Mouse (Mus musculus) embryo, embryonic 10.5 days (tissue): ENCODE data around the gene Fam206a.
A peak's percentile ranks its signal among the peaks of the same experiment; 100 is the strongest.

Source experiments
- DNase-seq: peaks from one replicate; pipeline ENCODE4 v3.0.0-alpha.2; 2015; ENCODE audit warnings: low spot score

Fam206a gene

DNA sequence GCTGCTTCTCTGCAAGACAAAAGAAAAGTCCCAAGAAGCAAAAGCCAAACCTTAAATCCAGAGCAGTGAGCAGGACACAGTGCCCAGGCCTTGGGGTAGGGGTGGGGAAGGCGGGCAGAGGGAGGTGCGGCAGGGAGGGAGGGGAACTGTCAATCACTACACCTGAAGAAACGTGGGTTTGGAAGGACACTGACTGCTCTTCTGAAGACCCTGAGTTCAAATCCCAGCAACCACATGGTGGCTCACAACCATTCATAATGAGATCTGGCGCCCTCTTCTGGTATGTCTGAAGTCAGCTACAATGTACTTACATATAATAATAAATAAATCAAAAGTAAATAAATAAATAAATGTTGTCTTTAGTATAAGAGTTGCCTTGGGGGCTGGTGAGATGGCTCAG lies 42.8 kb downstream of the Fam206a start:
- DNase-seq: no peak

DNA sequence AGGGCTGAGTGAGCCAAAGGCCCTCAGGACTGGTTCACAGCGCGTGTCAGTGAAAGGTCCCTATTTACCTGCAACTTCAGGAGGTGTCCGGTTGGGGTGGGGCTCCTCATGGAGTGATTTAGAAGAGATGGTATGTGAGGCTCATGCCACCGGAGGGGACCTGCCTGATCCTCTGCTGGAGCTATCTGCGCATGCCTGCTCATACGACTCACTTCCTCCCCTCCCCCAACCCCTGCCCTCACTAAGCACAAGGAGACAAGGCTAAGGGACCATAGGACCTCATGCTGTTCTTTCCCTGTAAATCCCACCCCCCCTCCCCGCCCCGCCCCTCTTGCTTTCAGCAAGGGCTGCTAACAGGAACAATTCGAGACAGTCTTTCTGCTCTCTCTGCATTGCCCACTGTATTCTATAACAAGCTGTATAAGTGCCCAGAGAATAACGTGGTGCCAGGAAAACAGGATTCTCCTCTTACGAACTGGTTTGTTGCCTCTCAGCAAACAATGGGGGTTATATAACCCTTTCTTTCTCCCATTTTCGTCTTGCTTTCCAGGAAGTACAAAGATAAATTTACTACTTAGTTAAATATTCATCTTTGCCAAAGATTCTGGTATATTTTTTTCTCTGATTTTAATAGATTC lies 43.9 kb downstream of the Fam206a start:
- DNase-seq: no peak

DNA sequence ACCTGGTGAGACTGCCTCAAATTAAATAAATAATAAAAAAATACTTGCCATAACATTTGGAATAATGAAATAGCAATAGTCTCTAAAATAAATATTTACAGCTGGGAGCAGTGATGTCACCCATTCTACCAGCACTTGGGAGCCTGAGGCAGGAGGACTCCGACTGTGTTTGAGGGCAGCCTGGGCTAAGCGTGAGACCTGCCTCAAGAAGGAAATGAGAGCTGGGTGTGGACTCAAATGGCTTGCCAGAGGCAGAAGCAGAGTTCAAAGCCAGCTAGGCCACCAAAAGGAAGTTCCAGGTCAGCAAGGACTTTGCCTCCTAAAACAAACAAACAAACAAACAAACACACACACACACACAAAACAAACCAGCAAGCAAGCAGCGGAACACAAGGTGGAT lies 45.3 kb downstream of the Fam206a start:
- DNase-seq: no peak

DNA sequence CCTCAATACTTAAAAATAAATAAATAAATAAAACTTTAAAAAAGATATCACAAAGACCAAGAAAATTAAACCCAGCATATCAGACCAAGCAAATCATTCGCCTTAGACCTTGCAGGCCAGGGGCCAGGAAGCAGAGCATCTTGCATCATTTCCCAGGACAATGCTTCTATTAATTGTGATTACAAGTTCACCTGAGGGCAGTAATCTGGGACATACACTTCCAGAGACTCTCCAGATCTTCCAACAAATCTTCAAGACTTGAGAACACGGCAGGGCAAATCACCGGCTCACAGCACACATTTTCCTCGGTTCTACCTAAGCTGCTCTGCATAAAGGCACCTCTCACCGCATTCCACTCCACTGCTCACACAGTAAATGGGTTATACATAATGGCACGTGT lies 45.9 kb downstream of the Fam206a start:
- DNase-seq: no peak

DNA sequence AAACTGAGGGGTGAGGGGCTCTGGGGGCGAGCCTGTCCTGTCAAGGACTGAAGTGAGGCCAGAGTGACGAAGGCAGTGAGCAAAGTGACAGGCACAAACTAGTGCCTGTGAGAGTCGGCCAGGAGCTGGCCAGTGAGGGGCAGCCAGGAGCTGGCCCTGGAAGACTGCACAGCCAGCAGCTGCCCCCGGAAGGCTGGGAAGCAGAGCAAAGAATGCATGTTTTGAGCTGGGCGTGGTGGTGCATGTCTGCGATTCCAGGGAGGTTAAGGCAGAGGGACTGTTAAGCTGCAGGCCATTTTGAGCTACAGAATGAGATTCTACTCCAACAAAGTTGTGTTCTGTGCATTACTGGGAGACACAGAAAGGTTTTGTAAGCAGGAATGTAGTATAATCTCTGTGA lies 48.6 kb downstream of the Fam206a start:
- DNase-seq: peak; percentile 37

DNA sequence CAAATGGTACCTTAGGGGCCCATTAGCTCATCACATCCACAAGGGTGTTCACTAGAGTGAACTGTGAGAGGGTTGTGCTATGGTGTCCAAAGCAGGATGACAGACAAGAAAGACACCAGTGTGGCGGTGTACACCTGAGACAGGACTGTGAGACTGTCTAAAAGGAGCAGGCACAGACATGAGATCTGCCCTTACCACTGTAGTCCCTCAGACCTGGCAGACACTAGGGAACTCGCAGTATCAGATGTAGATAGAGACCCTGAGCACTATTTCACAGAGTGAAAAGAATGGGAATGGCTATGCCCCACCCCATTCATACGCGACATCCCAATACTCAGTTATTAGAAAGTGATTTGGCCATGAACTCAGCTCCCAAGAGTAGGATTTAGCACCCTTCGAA lies 53.8 kb downstream of the Fam206a start:
- DNase-seq: no peak

DNA sequence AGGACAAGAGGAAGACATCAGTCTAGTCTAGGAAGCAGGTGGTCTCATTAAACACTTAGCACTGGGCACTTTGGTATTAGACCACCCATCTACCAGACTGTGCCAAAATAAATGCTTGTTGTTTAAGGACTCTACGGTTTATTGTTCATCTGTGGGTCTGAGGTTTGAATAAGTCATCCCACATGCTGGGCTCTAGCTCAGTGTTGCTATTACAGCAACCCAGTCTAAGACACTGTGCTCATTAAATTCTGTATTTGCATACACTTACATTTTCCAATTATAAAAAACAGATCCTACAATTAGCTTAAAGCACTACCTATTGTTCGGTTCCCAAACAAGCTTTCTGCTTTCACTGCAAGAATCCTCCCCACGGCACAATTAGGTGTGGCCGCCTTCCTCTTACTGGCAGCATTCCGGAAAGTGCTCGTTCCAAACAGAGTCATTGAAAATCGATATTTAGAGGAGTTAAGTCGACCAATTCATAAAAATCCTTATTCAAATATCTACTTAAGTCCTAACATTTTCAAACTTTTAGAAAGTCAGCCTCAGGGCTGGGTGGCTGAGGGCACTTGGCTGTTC lies 54.3 kb downstream of the Fam206a start:
- no peak for DNase-seq

DNA sequence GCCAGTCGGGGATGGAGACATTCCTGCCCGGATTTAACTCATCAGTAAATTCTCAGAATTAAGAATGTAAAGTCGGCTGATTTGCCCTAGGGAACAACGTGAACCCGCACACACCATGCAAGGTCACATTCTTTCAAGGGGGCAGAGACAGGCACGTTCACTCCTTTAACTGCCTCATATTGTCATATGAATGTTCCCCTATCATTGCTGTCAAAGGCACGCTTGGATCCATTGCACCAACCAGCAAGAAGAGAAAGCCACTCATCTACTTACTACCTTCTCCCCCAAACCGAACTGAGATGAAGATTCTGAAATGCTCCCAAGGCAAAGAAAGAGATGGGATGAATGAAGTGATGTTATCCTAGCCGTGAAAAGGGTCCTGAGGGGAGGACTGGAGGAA lies 56.6 kb downstream of the Fam206a start:
- no peak for DNase-seq
